Mouse (Mus musculus) left cerebral cortex, postnatal 36 days (tissue): ENCODE results near the gene Ankrd37. TPM values are rescaled to one million over a fixed set of nuclear protein-coding genes. Genes with fewer than 3 reads are reported as not detected.

Source experiments
- DNase-seq, 2 experiments: peaks; one replicate each; pipeline ENCODE4 v3.0.0; 2021 to 2022; ENCODE audit warnings: low spot score in 2 of 2, mixed read lengths in 1 of 2
- intact Hi-C: fragments of 180-260 bp; cut with DNase I; formaldehyde crosslinking; loops from one replicate; pipeline ENCODE4 v1.15.1; 2025
- total RNA-seq, 2 experiments: library from RNA; stranded (reverse); gene quantifications; 2 replicates each; pipeline ENCODE4 v1.2.3; 2021

Gene Ankrd37
- total RNA-seq, 2 experiments from 2014 or later, result 9.6 to 12.7 TPM

DNA sequence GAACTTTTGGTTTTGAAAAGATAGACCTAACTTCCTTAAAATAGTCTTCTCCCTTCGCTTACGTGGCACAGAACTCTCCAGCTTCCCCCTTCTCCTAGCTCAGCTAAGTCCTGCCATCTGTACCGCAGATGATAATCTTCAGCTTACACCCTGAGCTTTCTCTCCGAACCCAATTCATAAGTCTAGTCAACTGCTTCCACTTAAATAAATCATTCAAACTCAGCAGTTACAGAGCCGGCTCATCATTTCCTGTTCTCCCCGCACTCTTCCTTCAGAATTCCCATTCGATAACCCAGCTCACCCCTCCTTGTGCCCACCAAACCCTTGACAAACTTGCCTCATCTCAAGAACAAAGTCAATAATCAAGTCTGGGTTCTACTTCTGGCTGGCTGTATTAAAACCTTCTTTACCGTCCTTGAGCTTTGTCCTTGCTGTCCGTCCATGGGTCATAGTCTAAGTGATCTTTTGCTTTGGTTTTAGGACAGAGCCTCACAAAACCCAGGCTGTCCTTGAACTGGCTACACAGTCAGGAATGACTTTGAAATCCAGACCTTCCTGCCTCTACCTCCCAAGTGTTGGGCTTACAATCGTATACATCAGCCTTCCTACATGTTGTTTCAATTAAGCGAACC is 29.6 kb downstream of the Ankrd37 start:
- no peak for DNase-seq
- intact Hi-C loops, result no loop called here

- intact Hi-C loops, result no loop called here
- DNase-seq, result peak; percentile 97 to 98
Observed at GRCm38 (mm10) chr8:45975126-45975836, 30.2 kb downstream of the Ankrd37 start, which contains the start of the genes 1700029J07Rik and Ufsp2. TSS of gene 1700029J07Rik (minus strand) at chr8:45975252. TSS of gene Ufsp2 (plus strand) at chr8:45975528.

DNA sequence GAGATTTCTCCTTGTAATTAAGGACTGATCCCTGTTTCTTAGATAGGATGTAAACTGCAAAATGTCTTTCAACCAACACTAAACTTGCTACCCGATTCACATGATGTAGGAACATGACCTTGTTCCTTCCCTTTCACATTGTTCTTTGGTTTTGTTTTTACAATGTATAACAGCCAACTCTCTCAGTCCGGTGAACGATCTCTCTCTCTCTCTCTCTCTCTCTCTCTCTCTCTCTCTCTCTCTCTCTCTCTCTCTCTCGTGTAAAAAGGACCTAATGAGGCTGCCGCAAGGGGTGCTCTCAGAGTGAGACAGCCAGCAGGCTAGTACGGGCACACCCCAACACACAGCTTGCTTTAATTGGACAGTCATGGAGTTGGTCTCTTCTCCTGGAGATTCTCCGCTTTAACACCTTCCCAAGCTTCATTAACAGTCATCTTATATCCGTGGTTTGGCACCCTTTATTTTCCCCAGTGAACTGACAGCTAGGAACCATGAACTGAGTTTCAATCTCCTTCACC is 31.5 kb downstream of the Ankrd37 start:
- intact Hi-C loops, result no loop called here
- no peak for DNase-seq

GRCm38 (mm10) chr8:45970894-45971293 is 34.6 kb downstream of the Ankrd37 start:
- no peak for DNase-seq
- intact Hi-C loops, result no loop called here

- intact Hi-C loops, result no loop called here
- no peak for DNase-seq
Observed at GRCm38 (mm10) chr8:45950622-45951021, 54.9 kb downstream of the Ankrd37 start.

Other genes starting within 250 kb of the Ankrd37 start
- 1 to 10 TPM; 1.8 to 2.7 TPM for gene Pdlim3, start 120.2 kb downstream of the Ankrd37 start, total RNA-seq
- 1 to 10 TPM; 1.3 to 1.8 TPM for gene Ccdc110, start 71.1 kb downstream of the Ankrd37 start, total RNA-seq
- 1 to 10 TPM; 2.0 to 3.4 TPM for gene 1700029J07Rik, start 30.5 kb downstream of the Ankrd37 start, total RNA-seq
- gene Ufsp2, start 30.2 kb downstream of the Ankrd37 start, total RNA-seq, result 10 to 100 TPM; 57.4 to 58.4 TPM
- under 1 TPM; 0.54 to 1.00 TPM for gene Lrp2bp, start 6.4 kb downstream of the Ankrd37 start, total RNA-seq
- gene Cfap97, start 146.1 kb upstream of the Ankrd37 start, total RNA-seq, result 10 to 100 TPM; 20.4 to 24.6 TPM
- gene Snx25, start 146.5 kb upstream of the Ankrd37 start, total RNA-seq, result 10 to 100 TPM; 42.1 to 43.0 TPM
- 100 to 1,000 TPM; 526 to 616 TPM for gene Slc25a4, start 205.6 kb upstream of the Ankrd37 start, total RNA-seq